Mouse (Mus musculus) stomach, postnatal 0 days (tissue): ENCODE measurements at regions not wholly inside any gene's neighbourhood (a gene's known extent, or its start where the extent isn't known, plus 50 kb on each side); places are given as distances from the start of the nearest gene placed in this dataset.
A peak's percentile ranks its signal among the peaks of the same experiment; 100 is the strongest.

ENCODE experiments used
- ATAC-seq: fragments of 200-750 bp; cut with Nextera tagmentation; 2 replicates; pipeline ENCODE4 v1.8.0; 2017; ENCODE audit not compliant: low FRiP score, low TSS enrichment
- DNase-seq: peaks from one replicate; pipeline ENCODE4 v3.0.0-alpha.2; 2016; ENCODE audit warnings: low spot score
- H3K27ac ChIP-seq: fragments of 300-500 bp; sonication (generic); replicated peaks from 2 replicates; pipeline ENCODE4 v1.5.1; 2014; ENCODE audit warnings: mild to moderate bottlenecking, control low read depth
- H3K27me3 ChIP-seq: fragments of 300-500 bp; sonication (generic); 2 replicates; pipeline ENCODE4 v1.6.1; 2014; ENCODE audit warnings: low read length; ENCODE audit not compliant: control insufficient read depth, insufficient read depth
- H3K36me3 ChIP-seq: fragments of 300-500 bp; sonication (generic); 2 replicates; pipeline ENCODE4 v1.6.1; 2014; ENCODE audit warnings: low read length, mixed read lengths; ENCODE audit not compliant: control insufficient read depth, insufficient read depth
- H3K4me1 ChIP-seq: fragments of 300-500 bp; sonication (generic); replicated peaks from 2 replicates; pipeline ENCODE4 v1.6.1; 2014; ENCODE audit warnings: antibody characterized with exemption; ENCODE audit not compliant: control insufficient read depth, insufficient read depth
- H3K4me2 ChIP-seq: fragments of 300-500 bp; sonication (generic); replicated peaks from 2 replicates; pipeline ENCODE4 v1.6.1; 2014; ENCODE audit warnings: low read depth, mild to moderate bottlenecking, control low read depth, moderate library complexity
- H3K4me3 ChIP-seq: fragments of 300-500 bp; sonication (generic); 2 replicates; pipeline ENCODE4 v1.5.1; 2014; ENCODE audit warnings: low read depth, low read length, control low read depth
- H3K9ac ChIP-seq: fragments of 300-500 bp; sonication (generic); 2 replicates; pipeline ENCODE4 v1.6.1; 2014; ENCODE audit warnings: mild to moderate bottlenecking, low read length, control low read depth, mixed read lengths
- H3K9me3 ChIP-seq: fragments of 300-500 bp; sonication (generic); 2 replicates; pipeline ENCODE4 v1.6.1; 2016; ENCODE audit warnings: low read length; ENCODE audit not compliant: control insufficient read depth
- CTCF ChIP-seq: IDR thresholded peaks from 2 replicates; pipeline ENCODE4 v1.5.1; 2016; ENCODE audit warnings: antibody characterized with exemption, low read depth, mild to moderate bottlenecking, moderate library complexity
- EP300 ChIP-seq: optimal IDR thresholded peaks from 2 replicates; pipeline ENCODE3; 2016; ENCODE audit warnings: antibody characterized with exemption
- WGBS: fragments of 180-500 bp; shearing (Covaris S2); extraction: QIAGEN DNeasy Blood & Tissue Kit; methylation state at CpG from one replicate; pipeline ENCODE4 v1.1.7; 2014; 5-methylcytosine and 5-hydroxymethylcytosine counted together

- Histone ChIP-seq H3K9me3 (no peaks in the 10 kb centered on the region), H3K36me3 (no peaks in the 10 kb centered on the region), H3K4me2 (no peak overlapping the region), H3K27me3 (no peaks in the 10 kb centered on the region), H3K9ac (no peak overlapping the region), H3K27ac (no peak overlapping the region), H3K4me3 (no peak overlapping the region), H3K4me1 (no peaks in the 10 kb centered on the region)
- ATAC-seq: no peak
- TF ChIP-seq CTCF (no peak), EP300 (no peak)
- no peak for DNase-seq
These were observed 406.8 kb upstream of the Ppp6c start for GRCm38 (mm10) chr2:39633041-39633440.

DNA sequence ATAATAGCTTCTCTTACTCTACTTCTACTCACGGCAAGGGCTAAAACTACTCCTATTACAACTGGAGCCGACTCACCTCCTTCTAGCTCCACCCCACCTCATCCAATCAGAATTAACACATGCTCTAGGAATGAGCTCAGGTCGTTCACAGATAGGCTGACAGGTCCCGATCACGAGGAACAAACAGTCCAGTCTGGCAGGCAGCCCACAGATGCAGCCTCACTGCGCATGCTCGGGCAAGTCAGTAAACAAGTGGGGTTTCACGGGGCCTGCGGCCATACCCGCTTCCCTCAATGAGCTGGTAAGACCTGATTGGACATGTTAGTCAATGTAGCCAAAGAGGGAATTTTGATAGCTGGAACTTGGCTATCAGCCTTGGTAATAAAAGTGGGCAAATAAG lies 388.0 kb upstream of the Ppp6c start:
- WGBS: 73% methylated on average over 10 of the region's 10 CpGs
- no peak for ATAC-seq

DNA sequence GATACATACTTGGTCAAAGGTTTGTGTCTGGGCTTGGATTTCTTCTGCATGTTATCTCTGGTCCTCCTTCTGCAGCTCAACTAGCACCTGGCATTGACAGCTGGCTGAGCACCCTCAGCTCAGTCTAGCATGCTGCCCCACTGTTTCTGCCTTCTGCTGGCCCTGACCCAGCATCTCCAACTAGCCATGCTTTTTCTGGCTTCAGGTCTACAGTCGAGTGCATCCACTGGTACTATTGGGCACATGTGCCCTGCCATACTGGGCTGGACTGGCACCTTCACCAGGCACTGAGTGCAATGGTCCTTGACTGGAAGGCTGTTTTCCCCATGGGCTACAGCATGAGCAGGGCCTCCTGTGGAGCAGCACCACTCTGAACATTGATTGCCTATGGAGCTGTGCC lies 386.6 kb upstream of the Ppp6c start:
- H3K27me3 ChIP-seq: no peaks in the 10 kb centered on the region
- 80% methylated on average over 1 of the region's 1 CpGs for WGBS
- H3K4me3 ChIP-seq: no peak overlapping the region
- TF ChIP-seq EP300 (no peak), CTCF (no peak)
- H3K9ac ChIP-seq: no peak overlapping the region
- no peak for ATAC-seq
- no peak overlapping the region for H3K27ac ChIP-seq
- H3K4me1 ChIP-seq: no peaks in the 10 kb centered on the region
- H3K4me2 ChIP-seq: no peak overlapping the region
- no peaks in the 10 kb centered on the region for H3K9me3 ChIP-seq
- H3K36me3 ChIP-seq: no peaks in the 10 kb centered on the region
- DNase-seq: no peak

More for the DNA sequence above, 388.0 kb upstream of the Ppp6c start:
- no peak overlapping the region for H3K27ac ChIP-seq
- no peaks in the 10 kb centered on the region for H3K4me1 ChIP-seq
- no peak overlapping the region for H3K9ac ChIP-seq
- H3K4me2 ChIP-seq: no peak overlapping the region
- TF ChIP-seq EP300: no peak
- H3K36me3 ChIP-seq: no peaks in the 10 kb centered on the region
- H3K4me3 ChIP-seq: no peak overlapping the region
- no peaks in the 10 kb centered on the region for H3K9me3 ChIP-seq
- H3K27me3 ChIP-seq: no peaks in the 10 kb centered on the region
- DNase-seq: no peak

- no peak overlapping the region for H3K9ac ChIP-seq
These were observed 386.0 kb upstream of the Ppp6c start for GRCm38 (mm10) chr2:39612236-39612635.

DNA sequence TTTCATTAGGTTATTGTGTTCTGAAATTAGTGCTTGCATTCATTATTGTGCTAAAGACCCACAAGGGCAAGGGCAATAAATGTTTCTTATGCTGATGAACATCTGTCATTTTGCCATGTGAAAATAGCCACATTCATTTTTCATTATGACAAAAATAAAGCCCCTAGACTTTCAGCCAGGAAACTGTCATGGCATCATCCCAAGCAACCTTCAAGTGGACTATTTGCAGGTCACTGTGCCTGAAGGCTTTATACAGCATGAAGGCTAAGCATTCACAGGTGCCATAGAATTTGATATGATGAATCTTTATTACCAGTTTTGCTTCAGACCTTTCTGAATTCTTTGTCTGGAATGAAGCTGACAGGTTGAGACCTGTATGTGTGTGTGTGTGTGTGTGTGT lies 376.0 kb upstream of the Ppp6c start:
- TF ChIP-seq CTCF (no peak), EP300 (no peak)

More at GRCm38 (mm10) chr2:39612236-39612635, 386.0 kb upstream of the Ppp6c start:
- no peaks in the 10 kb centered on the region for H3K9me3 ChIP-seq
- H3K4me3 ChIP-seq: no peak overlapping the region
- TF ChIP-seq EP300 (no peak), CTCF (0 out of 2 replicates have a peak, but pooled peaks have one; percentile 2)
- H3K27me3 ChIP-seq: no peaks in the 10 kb centered on the region
- H3K36me3 ChIP-seq: no peaks in the 10 kb centered on the region
- ATAC-seq (no peak), DNase-seq (no peak)
- H3K4me2 ChIP-seq: no peak overlapping the region
- no peak overlapping the region for H3K27ac ChIP-seq
- no peaks in the 10 kb centered on the region for H3K4me1 ChIP-seq
- 79% methylated on average over 2 of the region's 2 CpGs for WGBS

GRCm38 (mm10) chr2:39558193-39558592 lies 331.9 kb upstream of the Ppp6c start:
- Histone ChIP-seq H3K27me3 (no peaks in the 10 kb centered on the region), H3K4me3 (no peak overlapping the region), H3K4me2 (no peak overlapping the region), H3K9ac (no peak overlapping the region), H3K36me3 (no peaks in the 10 kb centered on the region), H3K4me1 (no peaks in the 10 kb centered on the region), H3K9me3 (no peaks in the 10 kb centered on the region), H3K27ac (no peak overlapping the region)
- DNase-seq (no peak), ATAC-seq (no peak)
- 50% methylated on average over 1 of the region's 1 CpGs for WGBS
- TF ChIP-seq EP300 (no peak), CTCF (no peak)

More for the DNA sequence above, 376.0 kb upstream of the Ppp6c start:
- Histone ChIP-seq H3K4me1 (no peaks in the 10 kb centered on the region), H3K27ac (no peak overlapping the region), H3K9me3 (no peaks in the 10 kb centered on the region), H3K9ac (no peak overlapping the region), H3K4me2 (no peak overlapping the region), H3K4me3 (no peak overlapping the region), H3K27me3 (no peaks in the 10 kb centered on the region), H3K36me3 (no peaks in the 10 kb centered on the region)
- DNase-seq (no peak), ATAC-seq (no peak)
